Mouse (Mus musculus) CH12.LX (cell line): ENCODE data around the gene Ttn. TPM values are rescaled to one million over a fixed set of nuclear protein-coding genes. Genes with fewer than 3 reads are reported as not detected.

Experiments
- DNase-seq: peaks from one replicate; pipeline ENCODE4 v3.0.0-alpha.2; 2013; ENCODE audit errors: extremely low read depth
- H3K27ac ChIP-seq: 2 replicates; pipeline ENCODE4 v1.5.1; 2012; ENCODE audit warnings: low read depth, mild to moderate bottlenecking, control low read depth, moderate library complexity; ENCODE audit not compliant: insufficient read depth
- H3K27me3 ChIP-seq: replicated peaks from 2 replicates; pipeline ENCODE3; 2012; ENCODE audit warnings: inconsistent platforms
- H3K36me3 ChIP-seq, 2 experiments: replicated peaks in 1 of 2; 2 replicates each; pipeline versions ENCODE3 to v1.6.1; 2012; ENCODE audit warnings: inconsistent platforms in 1 of 2, low read length in 1 of 2, mild to moderate bottlenecking in 1 of 2, mixed read lengths in 1 of 2, moderate library complexity in 1 of 2; ENCODE audit not compliant: control insufficient read depth in 1 of 2, insufficient read depth in 1 of 2
- H3K4me1 ChIP-seq, 2 experiments: 2 replicates each; pipeline ENCODE4 v1.6.1; 2012; ENCODE audit warnings: inconsistent platforms in 1 of 2, moderate library complexity in 1 of 2; ENCODE audit not compliant: insufficient read depth in 2 of 2, control insufficient read depth in 1 of 2
- H3K4me2 ChIP-seq: 2 replicates; pipeline ENCODE4 v1.6.1; 2012; ENCODE audit warnings: low read depth, mild to moderate bottlenecking, control low read depth; ENCODE audit not compliant: poor library complexity, insufficient read depth, severe bottlenecking
- H3K4me3 ChIP-seq, 3 experiments: fragments of 150-350 bp in 1 of 3; sonication (generic) in 1 of 3; replicated peaks in 1 of 3; 2 replicates each; pipeline versions ENCODE3 to v1.5.1; 2011 to 2012; ENCODE audit warnings: low read depth in 2 of 3, low read length in 2 of 3, mild to moderate bottlenecking in 2 of 3, moderate library complexity in 2 of 3, control low read depth in 1 of 3, improper control_type of control experiment in 1 of 3, inconsistent platforms in 1 of 3, mixed read lengths in 1 of 3; ENCODE audit not compliant: poor library complexity in 1 of 3
- H3K79me2 ChIP-seq: replicated peaks from 2 replicates; pipeline ENCODE4 v1.6.1; 2012; ENCODE audit warnings: mild to moderate bottlenecking, moderate library complexity; ENCODE audit not compliant: control insufficient read depth, poor library complexity, insufficient read depth, severe bottlenecking; ENCODE audit errors: extremely low read depth
- H3K9ac ChIP-seq: 2 replicates; pipeline ENCODE4 v1.6.1; 2012; ENCODE audit warnings: low read depth, mild to moderate bottlenecking, control low read depth, moderate library complexity; ENCODE audit not compliant: insufficient read depth
- H3K9me3 ChIP-seq: replicated peaks from 2 replicates; pipeline ENCODE3; 2012; ENCODE audit warnings: low read length, inconsistent platforms, mixed read lengths
- BHLHE40 ChIP-seq: IDR thresholded peaks from 2 replicates; pipeline ENCODE4 v1.6.1; 2011; ENCODE audit warnings: mild to moderate bottlenecking, low read depth, low read length, improper control_type of control experiment
- CHD1 ChIP-seq: IDR thresholded peaks from 2 replicates; pipeline ENCODE4 v1.6.1; 2012; ENCODE audit warnings: low read depth, low read length, improper control_type of control experiment, inconsistent platforms
- E2F4 ChIP-seq: IDR thresholded peaks from 2 replicates; pipeline ENCODE4 v1.6.1; 2011; ENCODE audit warnings: low read depth, low read length, improper control_type of control experiment; ENCODE audit not compliant: insufficient replicate concordance
- ELF1 ChIP-seq: IDR thresholded peaks from 2 replicates; pipeline ENCODE4 v1.6.1; 2014; ENCODE audit warnings: low read depth, mild to moderate bottlenecking, inconsistent platforms, low read length, improper control_type of control experiment
- EP300 ChIP-seq: IDR thresholded peaks from 2 replicates; pipeline ENCODE4 v1.6.1; 2011; ENCODE audit warnings: low read length, improper control_type of control experiment
- GABPA ChIP-seq: IDR thresholded peaks from 2 replicates; pipeline ENCODE4 v1.6.1; 2012; ENCODE audit warnings: low read depth, low read length, improper control_type of control experiment, inconsistent platforms; ENCODE audit not compliant: insufficient replicate concordance
- IRF4 ChIP-seq: IDR thresholded peaks from 2 replicates; pipeline ENCODE4 v1.6.1; 2014; ENCODE audit warnings: low read depth, mild to moderate bottlenecking, inconsistent platforms, low read length, improper control_type of control experiment
- JUN ChIP-seq: IDR thresholded peaks from 2 replicates; pipeline ENCODE4 v1.6.1; 2011; ENCODE audit warnings: low read depth, mild to moderate bottlenecking, low read length, improper control_type of control experiment, moderate library complexity; ENCODE audit not compliant: insufficient read depth
- JUND ChIP-seq: conservative IDR thresholded peaks from 2 replicates; pipeline ENCODE4 v1.6.1; 2011; ENCODE audit warnings: low read depth, low read length, improper control_type of control experiment
- MAFK ChIP-seq: IDR thresholded peaks from 2 replicates; pipeline ENCODE4 v1.6.1; 2011; ENCODE audit warnings: low read length, improper control_type of control experiment; ENCODE audit not compliant: insufficient replicate concordance
- MXI1 ChIP-seq: IDR thresholded peaks from 2 replicates; pipeline ENCODE4 v1.6.1; 2011; ENCODE audit warnings: mild to moderate bottlenecking, low read depth, low read length, improper control_type of control experiment
- MYC ChIP-seq: IDR thresholded peaks from 2 replicates; pipeline ENCODE4 v1.6.1; 2011; ENCODE audit warnings: low read depth, mild to moderate bottlenecking, improper control_type of control experiment, low read length
- NELFE ChIP-seq: IDR thresholded peaks from 2 replicates; pipeline ENCODE4 v1.6.1; 2011; ENCODE audit warnings: low read depth, low read length, improper control_type of control experiment
- NRF1 ChIP-seq: IDR thresholded peaks from 2 replicates; pipeline ENCODE4 v1.6.1; 2014; ENCODE audit warnings: low read depth, mild to moderate bottlenecking, inconsistent platforms, low read length, improper control_type of control experiment, moderate library complexity
- POLR2A ChIP-seq: IDR thresholded peaks from 2 replicates; pipeline ENCODE4 v1.6.1; 2011; ENCODE audit warnings: low read depth, mild to moderate bottlenecking, improper control_type of control experiment, low read length
- SIN3A ChIP-seq: IDR thresholded peaks from 2 replicates; pipeline ENCODE4 v1.6.1; 2012; ENCODE audit warnings: low read length, improper control_type of control experiment, inconsistent platforms
- UBTF ChIP-seq: IDR thresholded peaks from 2 replicates; pipeline ENCODE4 v1.6.1; 2012; ENCODE audit warnings: low read depth, mild to moderate bottlenecking, inconsistent platforms, low read length, improper control_type of control experiment, moderate library complexity
- ZC3H11A ChIP-seq: IDR thresholded peaks from 2 replicates; pipeline ENCODE4 v1.6.1; 2012; ENCODE audit warnings: low read depth, mild to moderate bottlenecking, inconsistent platforms, low read length, improper control_type of control experiment
- dilution Hi-C: fragments of 300-500 bp; cut with MboI; formaldehyde crosslinking; loops from 2 replicates; pipeline ENCODE4 v1.14.3; 2020; ENCODE audit warnings: low sequenced_read_pairs; ENCODE audit not compliant: extremely low pct_unique_long_range_greater_than_20kb, extremely low pct_ligation_motif_present
- in situ Hi-C: fragments of 300-500 bp; cut with MboI; formaldehyde crosslinking; loops from 3 replicates; pipeline ENCODE4 v1.14.3; 2019; ENCODE audit warnings: low sequenced_read_pairs, low pct_ligation_motif_present, low pct_unique_long_range_greater_than_20kb, mixed read lengths
- polyA plus RNA-seq: library from polyadenylated mRNA; unstranded; fragments of >175 nt; gene quantifications from 2 replicates; pipeline ENCODE4 v1.2.1, GENCODE M21; 2012; ENCODE audit warnings: low read depth; ENCODE audit not compliant: insufficient read length
- total RNA-seq, 2 experiments: library from RNA; depleted of rRNA; stranded (reverse); fragments of 300-350 nt in 1 of 2; fragments of >200 nt in 1 of 2; gene quantifications; 2 replicates each; pipeline ENCODE4 v1.2.3; 2012 to 2014

Ttn gene
- total and polyA plus RNA-seq, 3 experiments, result 0.23 to 4.2 (median 0.60) TPM

DNA sequence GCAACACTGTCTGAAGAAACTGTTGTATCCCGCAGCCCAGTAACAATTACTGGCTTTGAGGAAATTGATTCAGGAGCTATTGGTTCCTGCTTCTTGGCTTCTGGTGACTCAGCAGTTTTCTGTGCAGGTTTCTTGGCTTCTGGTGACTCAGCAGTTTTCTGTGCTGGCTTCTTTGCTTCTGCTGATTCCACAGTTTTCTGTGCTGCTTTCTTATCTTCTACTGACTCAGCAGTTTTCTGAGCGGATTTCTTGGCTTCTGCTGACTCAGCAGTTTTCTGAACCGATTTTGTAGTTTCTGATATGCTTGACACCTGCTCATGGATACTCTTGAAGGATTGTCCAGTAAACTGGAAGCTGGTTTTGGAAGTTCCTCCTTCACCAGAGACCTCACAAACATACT lies 273.8 kb downstream of the Ttn start:
- Histone ChIP-seq H3K4me3 (no peak overlapping the region), H3K4me1 (peaks cover 0 to 3% of the 10 kb centered on the region in 2 experiments; a peak in 2 of 4 replicates), H3K79me2 (no peaks in the 10 kb centered on the region), H3K27me3 (no peaks in the 10 kb centered on the region), H3K36me3 (peaks cover 62 to 79% of the 10 kb centered on the region in 2 experiments), H3K4me2 (no peak overlapping the region), H3K9me3 (peaks cover 37% of the 10 kb centered on the region), H3K27ac (no peak overlapping the region), H3K9ac (no peak overlapping the region)
- in situ Hi-C loops (no loop called here), dilution Hi-C loops (no loop called here)
- peak; percentile 17 for DNase-seq
- TF ChIP-seq NELFE, result no peak
- TF ChIP-seq NRF1, result no peak
- peak; percentile 99 for TF ChIP-seq MAFK

DNA sequence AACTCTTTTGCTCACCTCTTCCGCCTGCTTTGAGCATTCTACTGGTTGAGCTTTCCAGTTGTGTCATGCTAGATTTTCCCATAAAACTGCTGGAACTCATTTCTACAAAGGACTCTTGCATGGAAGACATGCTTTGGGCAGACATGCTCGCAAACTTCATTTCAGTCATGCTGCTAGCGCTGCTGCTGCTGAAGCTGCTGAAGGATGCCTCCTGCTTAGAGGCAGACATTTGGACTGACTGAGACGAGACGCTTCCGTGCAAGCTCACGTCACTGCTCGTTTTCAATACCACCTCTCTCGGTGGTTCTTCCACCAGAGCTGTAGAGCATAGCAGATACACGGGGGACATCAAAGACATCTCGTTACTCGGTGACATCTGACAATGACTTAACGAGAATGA lies 276.7 kb downstream of the Ttn start:
- Histone ChIP-seq H3K4me2 (no peak overlapping the region), H3K27me3 (no peaks in the 10 kb centered on the region), H3K27ac (no peak overlapping the region), H3K4me1 (peaks cover 0 to 13% of the 10 kb centered on the region in 2 experiments; a peak in 2 of 4 replicates), H3K79me2 (no peaks in the 10 kb centered on the region), H3K9me3 (peaks cover 19% of the 10 kb centered on the region), H3K4me3 (no peak overlapping the region), H3K9ac (no peak overlapping the region), H3K36me3 (peaks cover 35 to 75% of the 10 kb centered on the region in 2 experiments)
- TF ChIP-seq UBTF (no peak), ELF1 (no peak), GABPA (no peak), POLR2A (no peak), JUND (no peak), CHD1 (no peak), ZC3H11A (no peak), E2F4 (no peak), IRF4 (no peak), MAFK (no peak)
- DNase-seq, result no peak
- dilution Hi-C loops (no loop called here), in situ Hi-C loops (no loop called here)

DNA sequence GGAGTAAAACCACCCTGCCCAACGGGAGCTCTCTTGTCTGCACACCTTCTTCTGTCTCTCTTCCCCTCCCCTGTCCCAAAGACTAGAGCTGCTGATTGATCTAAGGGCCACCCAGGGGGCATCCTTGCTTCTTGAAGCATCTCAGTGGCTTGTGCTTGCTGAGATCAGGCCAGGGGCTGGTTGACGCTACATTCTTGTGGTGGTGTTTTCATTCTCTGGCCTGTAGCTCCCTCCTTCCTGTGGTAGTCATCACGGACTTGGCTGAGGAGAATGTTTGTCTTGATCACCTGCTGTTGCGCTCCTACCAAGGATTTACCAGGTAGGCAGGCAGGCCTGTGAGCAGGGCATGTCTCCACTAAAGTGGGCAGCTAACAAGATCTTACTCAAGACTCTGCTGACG lies 279.6 kb downstream of the Ttn start:
- Histone ChIP-seq H3K4me1 (peaks cover 0 to 10% of the 10 kb centered on the region in 2 experiments; a peak in 2 of 4 replicates), H3K4me3 (no peak overlapping the region), H3K4me2 (no peak overlapping the region), H3K27ac (no peak overlapping the region), H3K36me3 (peaks cover 24 to 81% of the 10 kb centered on the region in 2 experiments), H3K27me3 (no peaks in the 10 kb centered on the region), H3K9me3 (no peaks in the 10 kb centered on the region), H3K79me2 (no peaks in the 10 kb centered on the region), H3K9ac (no peak overlapping the region)
- no peak for DNase-seq
- TF ChIP-seq E2F4 (no peak), MYC (no peak), MXI1 (no peak), EP300 (no peak), JUN (no peak), SIN3A (no peak), BHLHE40 (no peak), MAFK (no peak), JUND (no peak)
- in situ Hi-C loops (no loop called here), dilution Hi-C loops (no loop called here)
